Mouse (Mus musculus) CH12.LX (cell line): ENCODE measurements around the gene Mex3d. TPM values are rescaled to one million over a fixed set of nuclear protein-coding genes. Genes with fewer than 3 reads are reported as not detected.

Source experiments
- DNase-seq: peaks from one replicate; pipeline ENCODE4 v3.0.0-alpha.2; 2013; ENCODE audit errors: extremely low read depth
- H3K27ac ChIP-seq: 2 replicates; pipeline ENCODE4 v1.5.1; 2012; ENCODE audit warnings: low read depth, mild to moderate bottlenecking, control low read depth, moderate library complexity; ENCODE audit not compliant: insufficient read depth
- H3K27me3 ChIP-seq: replicated peaks from 2 replicates; pipeline ENCODE3; 2012; ENCODE audit warnings: inconsistent platforms
- H3K36me3 ChIP-seq, 2 experiments: replicated peaks in 1 of 2; 2 replicates each; pipeline versions ENCODE3 to v1.6.1; 2012; ENCODE audit warnings: inconsistent platforms in 1 of 2, low read length in 1 of 2, mild to moderate bottlenecking in 1 of 2, mixed read lengths in 1 of 2, moderate library complexity in 1 of 2; ENCODE audit not compliant: control insufficient read depth in 1 of 2, insufficient read depth in 1 of 2
- H3K4me1 ChIP-seq, 2 experiments: 2 replicates each; pipeline ENCODE4 v1.6.1; 2012; ENCODE audit warnings: inconsistent platforms in 1 of 2, moderate library complexity in 1 of 2; ENCODE audit not compliant: insufficient read depth in 2 of 2, control insufficient read depth in 1 of 2
- H3K4me2 ChIP-seq: 2 replicates; pipeline ENCODE4 v1.6.1; 2012; ENCODE audit warnings: low read depth, mild to moderate bottlenecking, control low read depth; ENCODE audit not compliant: poor library complexity, insufficient read depth, severe bottlenecking
- H3K4me3 ChIP-seq, 3 experiments: fragments of 150-350 bp in 1 of 3; sonication (generic) in 1 of 3; replicated peaks in 1 of 3; 2 replicates each; pipeline versions ENCODE3 to v1.5.1; 2011 to 2012; ENCODE audit warnings: low read depth in 2 of 3, low read length in 2 of 3, mild to moderate bottlenecking in 2 of 3, moderate library complexity in 2 of 3, control low read depth in 1 of 3, improper control_type of control experiment in 1 of 3, inconsistent platforms in 1 of 3, mixed read lengths in 1 of 3; ENCODE audit not compliant: poor library complexity in 1 of 3
- H3K79me2 ChIP-seq: replicated peaks from 2 replicates; pipeline ENCODE4 v1.6.1; 2012; ENCODE audit warnings: mild to moderate bottlenecking, moderate library complexity; ENCODE audit not compliant: control insufficient read depth, poor library complexity, insufficient read depth, severe bottlenecking; ENCODE audit errors: extremely low read depth
- H3K9ac ChIP-seq: 2 replicates; pipeline ENCODE4 v1.6.1; 2012; ENCODE audit warnings: low read depth, mild to moderate bottlenecking, control low read depth, moderate library complexity; ENCODE audit not compliant: insufficient read depth
- H3K9me3 ChIP-seq: replicated peaks from 2 replicates; pipeline ENCODE3; 2012; ENCODE audit warnings: low read length, inconsistent platforms, mixed read lengths
- BHLHE40 ChIP-seq: IDR thresholded peaks from 2 replicates; pipeline ENCODE4 v1.6.1; 2011; ENCODE audit warnings: mild to moderate bottlenecking, low read depth, low read length, improper control_type of control experiment
- CHD1 ChIP-seq: IDR thresholded peaks from 2 replicates; pipeline ENCODE4 v1.6.1; 2012; ENCODE audit warnings: low read depth, low read length, improper control_type of control experiment, inconsistent platforms
- CHD2 ChIP-seq: IDR thresholded peaks from 2 replicates; pipeline ENCODE4 v1.6.1; 2011; ENCODE audit warnings: low read length, improper control_type of control experiment
- CTCF ChIP-seq, 2 experiments: IDR thresholded peaks in 1 of 2; conservative IDR thresholded peaks in 1 of 2; 2 replicates each; pipeline ENCODE4 v1.5.1; 2011 to 2012; ENCODE audit warnings: low read depth in 2 of 2, low read length in 2 of 2, improper control_type of control experiment in 1 of 2, inconsistent platforms in 1 of 2, mild to moderate bottlenecking in 1 of 2, moderate library complexity in 1 of 2
- E2F4 ChIP-seq: IDR thresholded peaks from 2 replicates; pipeline ENCODE4 v1.6.1; 2011; ENCODE audit warnings: low read depth, low read length, improper control_type of control experiment; ENCODE audit not compliant: insufficient replicate concordance
- ELF1 ChIP-seq: IDR thresholded peaks from 2 replicates; pipeline ENCODE4 v1.6.1; 2014; ENCODE audit warnings: low read depth, mild to moderate bottlenecking, inconsistent platforms, low read length, improper control_type of control experiment
- EP300 ChIP-seq: IDR thresholded peaks from 2 replicates; pipeline ENCODE4 v1.6.1; 2011; ENCODE audit warnings: low read length, improper control_type of control experiment
- GABPA ChIP-seq: IDR thresholded peaks from 2 replicates; pipeline ENCODE4 v1.6.1; 2012; ENCODE audit warnings: low read depth, low read length, improper control_type of control experiment, inconsistent platforms; ENCODE audit not compliant: insufficient replicate concordance
- HCFC1 ChIP-seq: IDR thresholded peaks from 2 replicates; pipeline ENCODE4 v1.6.1; 2012; ENCODE audit warnings: low read depth, mild to moderate bottlenecking, inconsistent platforms, low read length, improper control_type of control experiment
- IRF4 ChIP-seq: IDR thresholded peaks from 2 replicates; pipeline ENCODE4 v1.6.1; 2014; ENCODE audit warnings: low read depth, mild to moderate bottlenecking, inconsistent platforms, low read length, improper control_type of control experiment
- MAX ChIP-seq: IDR thresholded peaks from 2 replicates; pipeline ENCODE4 v1.6.1; 2011; ENCODE audit warnings: low read length, improper control_type of control experiment
- MAZ ChIP-seq: IDR thresholded peaks from 2 replicates; pipeline ENCODE4 v1.6.1; 2012; ENCODE audit warnings: low read depth, mild to moderate bottlenecking, inconsistent platforms, low read length, improper control_type of control experiment, moderate library complexity
- MEF2A ChIP-seq: IDR thresholded peaks from 2 replicates; pipeline ENCODE4 v1.6.1; 2014; ENCODE audit warnings: low read depth, mild to moderate bottlenecking, inconsistent platforms, low read length, improper control_type of control experiment, borderline replicate concordance
- NELFE ChIP-seq: IDR thresholded peaks from 2 replicates; pipeline ENCODE4 v1.6.1; 2011; ENCODE audit warnings: low read depth, low read length, improper control_type of control experiment
- NRF1 ChIP-seq: IDR thresholded peaks from 2 replicates; pipeline ENCODE4 v1.6.1; 2014; ENCODE audit warnings: low read depth, mild to moderate bottlenecking, inconsistent platforms, low read length, improper control_type of control experiment, moderate library complexity
- PAX5 ChIP-seq: IDR thresholded peaks from 2 replicates; pipeline ENCODE4 v1.6.1; 2012; ENCODE audit warnings: low read length, inconsistent platforms, mixed read lengths
- POLR2A ChIP-seq: IDR thresholded peaks from 2 replicates; pipeline ENCODE4 v1.6.1; 2011; ENCODE audit warnings: low read depth, mild to moderate bottlenecking, improper control_type of control experiment, low read length
- RAD21 ChIP-seq: IDR thresholded peaks from 2 replicates; pipeline ENCODE4 v1.6.1; 2011; ENCODE audit warnings: low read depth, mild to moderate bottlenecking, low read length, improper control_type of control experiment, moderate library complexity
- RCOR1 ChIP-seq: conservative IDR thresholded peaks from 2 replicates; pipeline ENCODE4 v1.6.1; 2012; ENCODE audit warnings: low read depth, mild to moderate bottlenecking, inconsistent platforms, low read length, improper control_type of control experiment
- SIN3A ChIP-seq: IDR thresholded peaks from 2 replicates; pipeline ENCODE4 v1.6.1; 2012; ENCODE audit warnings: low read length, improper control_type of control experiment, inconsistent platforms
- SMC3 ChIP-seq: IDR thresholded peaks from 2 replicates; pipeline ENCODE4 v1.6.1; 2011; ENCODE audit warnings: low read depth, low read length, improper control_type of control experiment
- TBP ChIP-seq: conservative IDR thresholded peaks from 2 replicates; pipeline ENCODE4 v1.6.1; 2011; ENCODE audit warnings: low read depth, low read length, improper control_type of control experiment
- USF1 ChIP-seq: IDR thresholded peaks from 2 replicates; pipeline ENCODE4 v1.6.1; 2014; ENCODE audit warnings: low read depth, mild to moderate bottlenecking, inconsistent platforms, low read length, improper control_type of control experiment
- USF2 ChIP-seq: conservative IDR thresholded peaks from 2 replicates; pipeline ENCODE4 v1.6.1; 2011; ENCODE audit warnings: low read depth, low read length, improper control_type of control experiment
- ZKSCAN1 ChIP-seq: IDR thresholded peaks from 2 replicates; pipeline ENCODE4 v1.6.1; 2012; ENCODE audit warnings: low read depth, inconsistent platforms, low read length, improper control_type of control experiment, borderline replicate concordance
- ZMIZ1 ChIP-seq: IDR thresholded peaks from 2 replicates; pipeline ENCODE4 v1.6.1; 2012; ENCODE audit warnings: low read depth, mild to moderate bottlenecking, inconsistent platforms, low read length, improper control_type of control experiment
- ZNF384 ChIP-seq: IDR thresholded peaks from 2 replicates; pipeline ENCODE4 v1.6.1; 2012; ENCODE audit warnings: low read depth, low read length, improper control_type of control experiment, inconsistent platforms
- dilution Hi-C: fragments of 300-500 bp; cut with MboI; formaldehyde crosslinking; loops from 2 replicates; pipeline ENCODE4 v1.14.3; 2020; ENCODE audit warnings: low sequenced_read_pairs; ENCODE audit not compliant: extremely low pct_unique_long_range_greater_than_20kb, extremely low pct_ligation_motif_present
- in situ Hi-C: fragments of 300-500 bp; cut with MboI; formaldehyde crosslinking; loops from 3 replicates; pipeline ENCODE4 v1.14.3; 2019; ENCODE audit warnings: low sequenced_read_pairs, low pct_ligation_motif_present, low pct_unique_long_range_greater_than_20kb, mixed read lengths
- polyA plus RNA-seq: library from polyadenylated mRNA; unstranded; fragments of >175 nt; gene quantifications from 2 replicates; pipeline ENCODE4 v1.2.1, GENCODE M21; 2012; ENCODE audit warnings: low read depth; ENCODE audit not compliant: insufficient read length
- total RNA-seq, 2 experiments: library from RNA; depleted of rRNA; stranded (reverse); fragments of 300-350 nt in 1 of 2; fragments of >200 nt in 1 of 2; gene quantifications; 2 replicates each; pipeline ENCODE4 v1.2.3; 2012 to 2014

Gene Mex3d
- total and polyA plus RNA-seq, 3 experiments = 5.9 to 8.5 (median 6.6) TPM

GRCm38 (mm10) chr10:80392687-80393086 is 5.2 kb upstream of the Mex3d start:
- H3K9ac ChIP-seq = no peak overlapping the region
- H3K4me3 ChIP-seq = no peak overlapping the region
- DNase-seq = no peak
- TF ChIP-seq NELFE (no peak), CTCF (conservative IDR thresholded peaks at IDR 0.05 in 1 of 2, IDR thresholded peaks at IDR 0.05 in 1 of 2; ENCODE audit: low read depth in 2 of 2, low read length in 2 of 2) (no peak), ZMIZ1 (no peak), ZKSCAN1 (no peak), IRF4 (no peak), RCOR1 (no peak), EP300 (no peak), SIN3A (no peak), NRF1 (no peak), USF2 (no peak), CHD2 (no peak), GABPA (no peak), BHLHE40 (no peak), TBP (no peak), RAD21 (no peak), E2F4 (no peak), MAX (no peak), SMC3 (no peak), PAX5 (no peak)
- TF ChIP-seq, all 38 proteins: peak for 0
- peaks cover 18% of the 10 kb centered on the region for H3K79me2 ChIP-seq
- no peaks in the 10 kb centered on the region for H3K9me3 ChIP-seq
- dilution Hi-C loops = no loop called here
- no peak overlapping the region for H3K4me2 ChIP-seq
- H3K4me1 ChIP-seq = peaks cover 23 to 50% of the 10 kb centered on the region in 2 experiments
- H3K36me3 ChIP-seq = peaks cover 43 to 71% of the 10 kb centered on the region in 2 experiments
- no peak overlapping the region for H3K27ac ChIP-seq
- no peaks in the 10 kb centered on the region for H3K27me3 ChIP-seq
- in situ Hi-C loops = no loop called here

GRCm38 (mm10) chr10:80390697-80391096 is 3.2 kb upstream of the Mex3d start:
- Histone ChIP-seq H3K36me3 (peaks cover 40 to 62% of the 10 kb centered on the region in 2 experiments), H3K27ac (no peak overlapping the region), H3K9ac (no peak overlapping the region), H3K4me1 (peaks cover 23 to 44% of the 10 kb centered on the region in 2 experiments), H3K27me3 (no peaks in the 10 kb centered on the region), H3K79me2 (no peaks in the 10 kb centered on the region; the same call in 1 of the 2 replicates), H3K4me3 (no peak overlapping the region), H3K9me3 (no peaks in the 10 kb centered on the region), H3K4me2 (no peak overlapping the region)
- no peak for TF ChIP-seq ZKSCAN1
- TF ChIP-seq ZMIZ1 = no peak
- no peak for TF ChIP-seq CHD1
- no peak for TF ChIP-seq ELF1
- TF ChIP-seq HCFC1 = no peak
- no peak for TF ChIP-seq PAX5
- no peak for TF ChIP-seq SIN3A
- no peak for TF ChIP-seq CTCF (conservative IDR thresholded peaks at IDR 0.05 in 1 of 2, IDR thresholded peaks at IDR 0.05 in 1 of 2; ENCODE audit: low read depth in 2 of 2, low read length in 2 of 2)
- no peak for TF ChIP-seq RAD21
- TF ChIP-seq MAX = no peak
- TF ChIP-seq NRF1 = no peak
- TF ChIP-seq MEF2A = no peak
- TF ChIP-seq USF1 = no peak
- no peak for TF ChIP-seq NELFE
- no peak for TF ChIP-seq POLR2A
- no peak for TF ChIP-seq GABPA
- TF ChIP-seq IRF4 = no peak
- no peak for TF ChIP-seq ZNF384
- TF ChIP-seq MAZ = no peak
- no peak for TF ChIP-seq CHD2
- dilution Hi-C loops = no loop called here
- DNase-seq = no peak
- in situ Hi-C loops = no loop called here
